Mouse (Mus musculus) ES-E14 (cell line): ENCODE data around the gene Actr10.

Source experiments
- CHD2 ChIP-seq: IDR thresholded peaks from 2 replicates; pipeline ENCODE4 v1.6.1; 2014; ENCODE audit warnings: mild to moderate bottlenecking, low read depth, low read length, inconsistent platforms
- MAFK ChIP-seq: IDR thresholded peaks from 2 replicates; pipeline ENCODE4 v1.6.1; 2014; ENCODE audit warnings: mild to moderate bottlenecking, low read depth, low read length, inconsistent platforms; ENCODE audit not compliant: insufficient read depth

- no peak for TF ChIP-seq MAFK
- TF ChIP-seq CHD2 = no peak
Observed at GRCm38 (mm10) chr12:70937571-70938384, at the start of gene Actr10.
